Mouse (Mus musculus) frontal cortex, postnatal 14 days (tissue): ENCODE results near the gene Lancl1.

ENCODE experiments used
- DNase-seq, 2 experiments: peaks; one replicate each; pipeline ENCODE4 v3.0.0; 2022; ENCODE audit warnings: low spot score in 2 of 2

The Lancl1 gene

DNA sequence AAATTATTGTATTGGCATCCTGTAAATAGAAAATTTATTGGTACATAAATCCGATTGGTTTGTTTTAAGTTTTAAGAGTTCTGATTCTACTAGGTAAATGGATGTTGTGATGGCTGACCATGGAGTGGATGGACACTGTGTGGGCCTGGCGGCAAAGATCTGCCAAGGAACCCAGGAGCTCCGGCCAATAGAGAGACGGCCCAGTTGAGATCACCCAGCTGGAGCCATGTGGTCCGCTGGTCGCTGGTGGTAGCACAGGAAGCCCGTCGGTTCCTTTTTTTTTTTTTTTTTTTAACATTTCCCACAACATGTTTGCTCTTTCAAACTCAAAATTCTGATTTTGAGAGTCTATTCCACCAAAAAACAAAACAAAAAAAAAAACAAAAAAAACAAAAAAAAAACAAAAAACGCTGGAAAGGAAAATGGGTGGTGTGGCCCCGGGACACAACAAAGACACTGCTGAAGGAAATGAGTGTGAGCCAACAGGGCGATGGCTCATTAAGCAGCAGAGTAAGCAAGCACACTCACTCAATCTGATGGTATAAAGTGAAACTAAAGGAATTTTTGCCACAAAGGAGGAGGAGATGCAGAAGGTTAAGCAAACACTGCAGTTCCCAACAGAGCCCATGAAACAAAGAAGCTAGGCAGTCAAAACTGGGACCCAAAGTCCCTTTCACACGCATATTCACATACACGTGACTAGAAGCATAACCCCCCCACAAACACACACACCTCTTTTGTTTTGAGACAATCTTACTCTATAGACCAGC lies 21.4 kb downstream of the Lancl1 start:
- no peak for DNase-seq

DNA sequence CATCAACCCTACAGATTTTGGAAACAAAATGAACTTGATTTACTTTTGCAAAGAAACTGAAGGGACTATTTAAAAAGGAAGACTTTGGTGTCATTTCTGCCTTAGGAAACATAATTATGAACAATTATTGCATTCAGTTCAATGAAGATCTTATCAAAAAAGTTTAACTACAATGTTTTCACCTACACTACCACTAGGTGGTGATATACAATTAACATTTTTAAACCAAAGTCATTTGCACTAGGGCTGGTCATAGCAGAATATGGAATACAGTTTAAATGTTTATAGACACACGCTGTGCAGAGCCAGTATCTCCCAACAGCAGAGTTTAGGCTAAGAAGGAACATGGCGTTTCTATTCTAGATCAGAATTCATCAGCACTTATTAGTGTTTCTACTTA lies 24.5 kb downstream of the Lancl1 start:
- DNase-seq, result no peak

DNA sequence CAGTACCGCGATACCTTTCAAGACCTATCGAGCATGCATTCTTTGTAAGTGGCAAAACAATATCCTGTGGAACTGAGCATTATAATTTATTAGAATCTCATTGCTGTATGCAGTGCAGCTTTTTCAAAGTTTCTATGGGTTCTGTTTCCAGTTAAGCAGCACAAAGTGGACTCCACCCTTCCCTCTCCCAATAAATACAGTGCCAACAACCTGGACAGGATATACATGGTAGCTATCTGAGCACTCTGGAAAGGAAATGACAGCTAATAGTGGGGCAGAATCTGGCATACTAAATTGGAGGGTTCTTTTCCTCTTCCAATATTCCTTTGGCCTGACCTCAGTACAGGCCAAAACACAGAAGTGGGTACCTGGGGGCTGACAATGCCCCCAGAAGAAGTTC lies 28.2 kb downstream of the Lancl1 start:
- no peak for DNase-seq

DNA sequence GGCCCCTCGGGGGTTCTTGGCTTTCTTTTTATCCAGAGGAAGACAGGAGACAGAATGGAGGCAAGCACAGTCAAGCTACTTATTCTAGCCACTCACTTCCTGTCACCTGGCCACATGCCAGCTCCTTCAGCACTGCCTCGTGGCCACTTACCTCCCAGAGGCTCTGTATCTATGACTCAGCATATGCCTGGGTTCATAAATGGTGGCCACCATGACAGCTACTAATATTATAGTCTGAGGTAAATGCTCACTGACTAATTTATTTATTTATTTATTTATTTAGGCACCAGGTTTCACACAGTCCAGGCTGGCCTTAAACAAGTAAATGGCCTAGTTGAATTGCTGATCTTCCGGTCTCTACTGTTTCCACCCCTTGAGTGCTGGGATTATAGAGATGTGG lies 35.0 kb downstream of the Lancl1 start:
- DNase-seq, result no peak

DNA sequence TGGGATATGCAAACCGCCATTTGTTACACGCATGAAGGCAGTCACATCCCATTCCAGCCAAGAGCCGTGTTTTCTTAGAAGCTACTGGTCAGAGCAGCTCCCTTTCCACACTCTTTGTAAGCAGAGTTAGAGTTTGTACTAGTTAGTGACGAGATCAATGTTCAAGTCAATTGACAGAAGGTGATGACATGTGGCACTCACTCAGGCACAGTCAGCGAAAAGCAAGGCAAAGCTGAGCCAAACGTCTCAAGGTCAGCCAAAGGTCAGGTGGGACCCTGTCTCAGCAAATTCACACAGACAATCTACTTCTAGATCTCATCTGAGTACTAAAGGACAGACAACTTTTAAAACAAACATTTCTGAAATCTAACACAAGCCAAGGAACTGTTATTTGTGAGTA lies 36.4 kb downstream of the Lancl1 start:
- DNase-seq, result no peak

GRCm38 (mm10) chr1:67001367-67001766 lies 37.3 kb downstream of the Lancl1 start:
- no peak for DNase-seq

- no peak for DNase-seq
Measured at GRCm38 (mm10) chr1:67000484-67000883, 38.2 kb downstream of the Lancl1 start.

- no peak for DNase-seq
Measured at GRCm38 (mm10) chr1:66998601-66999000, 40.1 kb downstream of the Lancl1 start.

DNA sequence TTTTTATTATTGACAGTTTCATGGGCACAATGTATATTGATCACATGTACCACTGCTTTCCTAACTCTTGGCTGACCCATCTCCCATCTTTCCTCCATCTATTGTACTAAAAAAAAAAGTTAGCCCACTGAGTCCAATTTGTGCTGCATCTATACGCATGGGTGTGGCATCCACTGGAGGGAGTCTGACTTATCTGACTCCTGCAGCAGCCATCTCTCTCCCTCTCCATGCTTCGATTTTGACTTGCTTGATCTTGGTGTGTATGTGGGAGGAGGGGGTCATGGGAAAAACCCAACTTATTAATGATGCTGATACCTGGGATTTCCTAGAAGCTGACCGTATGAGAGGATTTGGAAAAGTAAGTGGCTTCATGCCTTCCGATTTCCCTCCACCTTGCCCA lies 40.5 kb downstream of the Lancl1 start:
- no peak for DNase-seq

GRCm38 (mm10) chr1:66996819-66997218 lies 41.9 kb downstream of the Lancl1 start:
- no peak for DNase-seq

- DNase-seq, result no peak
Measured at GRCm38 (mm10) chr1:66992764-66993163, 45.9 kb downstream of the Lancl1 start.

- DNase-seq, result no peak
Measured at GRCm38 (mm10) chr1:66987558-66988190, 51.0 kb downstream of the Lancl1 start.

DNA sequence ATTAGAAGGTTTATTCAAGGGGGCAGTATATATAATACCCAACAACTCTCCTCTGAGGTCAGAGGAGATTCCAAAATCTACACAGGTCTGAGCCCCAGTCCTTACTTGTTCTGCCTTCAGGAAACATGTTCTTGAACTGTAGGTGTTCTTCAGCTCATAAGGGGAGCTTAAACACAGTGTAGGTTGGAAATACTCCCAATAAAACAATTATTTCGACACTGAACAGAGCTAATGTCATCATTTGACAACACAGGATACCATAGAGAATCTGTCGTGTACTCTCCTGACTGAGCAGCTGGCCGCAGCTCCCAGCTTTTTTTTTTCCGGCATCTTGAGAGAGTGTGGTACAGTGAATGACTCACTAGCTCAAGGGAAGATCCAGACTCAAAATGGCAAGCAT lies 52.8 kb downstream of the Lancl1 start:
- DNase-seq, result no peak

- DNase-seq, result no peak
Measured at GRCm38 (mm10) chr1:66985129-66985698, 53.5 kb downstream of the Lancl1 start.

- DNase-seq, result no peak
Measured at GRCm38 (mm10) chr1:66980129-66980528, 58.5 kb downstream of the Lancl1 start.

- DNase-seq, result no peak
Measured at GRCm38 (mm10) chr1:66975456-66975855, 63.2 kb downstream of the Lancl1 start.

DNA sequence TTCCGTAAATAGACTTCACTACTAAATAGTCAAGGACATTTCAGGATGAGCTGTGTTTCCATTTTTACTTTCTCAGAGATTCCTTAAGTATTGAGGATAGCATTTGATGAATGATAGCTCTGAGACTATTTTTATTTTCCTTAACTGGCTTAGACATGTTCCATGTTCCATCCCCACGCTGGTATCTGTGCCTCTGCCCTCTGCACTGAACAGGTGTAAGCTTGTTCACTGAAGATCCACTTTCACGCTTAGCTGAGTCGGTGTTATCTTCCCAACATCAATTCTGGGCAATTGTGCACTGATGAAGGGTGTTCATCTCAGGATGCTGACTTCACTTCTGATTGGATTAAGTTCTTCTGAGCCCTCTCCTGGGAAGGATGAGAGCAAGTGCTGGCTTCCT lies 73.8 kb downstream of the Lancl1 start:
- no peak for DNase-seq

- no peak for DNase-seq
Measured at GRCm38 (mm10) chr1:66960536-66961243, 78.0 kb downstream of the Lancl1 start.

GRCm38 (mm10) chr1:66957361-66957760 lies 81.3 kb downstream of the Lancl1 start:
- no peak for DNase-seq

DNA sequence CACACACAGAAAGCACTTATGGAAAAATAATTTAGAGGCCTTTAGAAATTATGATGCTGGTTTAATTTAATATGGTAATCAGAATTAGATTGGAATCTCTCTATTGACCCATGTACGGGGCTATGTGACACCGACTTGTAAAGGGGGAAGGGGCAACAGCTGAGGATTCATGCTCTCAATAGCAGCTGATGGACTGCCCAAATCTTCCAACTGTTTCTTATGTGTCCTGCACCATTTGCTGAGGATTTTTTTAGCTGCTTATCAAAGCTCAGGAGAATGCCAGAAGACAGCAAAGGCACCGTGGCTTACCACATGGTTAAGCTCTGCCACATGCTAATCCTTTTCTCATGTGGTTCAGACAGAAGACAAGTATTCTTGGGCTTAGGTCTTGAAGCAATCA lies 87.6 kb downstream of the Lancl1 start:
- no peak for DNase-seq
